Mouse (Mus musculus): ENCODE measurements around the gene Wwc2. TPM values are rescaled to one million over a fixed set of nuclear protein-coding genes. Genes with fewer than 3 reads are reported as not detected.
A peak's percentile ranks its signal among the peaks of the same experiment; 100 is the strongest.

The Wwc2 gene
- polyA plus RNA-seq, 1 experiment from 2014 or later = 11.1 TPM

DNA sequence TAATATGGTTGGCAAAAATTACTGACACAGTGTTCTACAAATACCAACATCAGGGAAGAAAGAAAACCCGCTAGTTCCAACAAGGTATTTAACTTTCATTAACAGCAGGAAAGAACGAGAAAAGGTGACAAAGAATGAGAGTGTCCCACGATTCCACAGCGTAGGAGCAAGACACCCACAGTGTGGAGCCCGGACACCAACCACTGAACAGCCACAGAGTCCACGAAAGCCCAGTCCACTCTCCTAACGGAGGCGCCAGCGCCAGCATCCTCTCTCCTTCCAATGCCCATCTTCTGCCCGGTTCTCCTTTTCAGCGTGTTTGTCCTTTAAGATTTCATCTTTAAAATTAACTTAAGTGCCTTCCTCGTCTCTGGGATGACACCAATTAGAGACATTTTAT, 61.1 kb downstream of the Wwc2 start:
- Histone ChIP-seq H3K27ac (replicated peaks) (no peak overlapping the region), H3K36me3 (replicated peaks) (no peaks in the 10 kb centered on the region), H3K4me3 (no peak overlapping the region), H3K27me3 (replicated peaks; ENCODE audit: low read depth, poor library complexity, severe bottlenecking) (no peaks in the 10 kb centered on the region), H3K4me1 (peaks cover 48% of the 10 kb centered on the region), H3K9me3 (no peaks in the 10 kb centered on the region)
- WGBS = 95% methylated on average over 12 of the region's 12 CpGs
- DNase-seq (ENCODE audit: low spot score) = no peak

- Histone ChIP-seq H3K36me3 (replicated peaks) (no peaks in the 10 kb centered on the region), H3K27ac (replicated peaks) (no peak overlapping the region), H3K27me3 (replicated peaks; ENCODE audit: low read depth, poor library complexity, severe bottlenecking) (no peaks in the 10 kb centered on the region), H3K4me1 (peaks cover 45% of the 10 kb centered on the region), H3K9me3 (no peaks in the 10 kb centered on the region), H3K4me3 (no peak overlapping the region)
- 89% methylated on average over 12 of the region's 12 CpGs for WGBS
- no peak for DNase-seq (ENCODE audit: low spot score)
These were observed 62.0 kb downstream of the Wwc2 start for GRCm38 (mm10) chr8:47928604-47929185.

DNA sequence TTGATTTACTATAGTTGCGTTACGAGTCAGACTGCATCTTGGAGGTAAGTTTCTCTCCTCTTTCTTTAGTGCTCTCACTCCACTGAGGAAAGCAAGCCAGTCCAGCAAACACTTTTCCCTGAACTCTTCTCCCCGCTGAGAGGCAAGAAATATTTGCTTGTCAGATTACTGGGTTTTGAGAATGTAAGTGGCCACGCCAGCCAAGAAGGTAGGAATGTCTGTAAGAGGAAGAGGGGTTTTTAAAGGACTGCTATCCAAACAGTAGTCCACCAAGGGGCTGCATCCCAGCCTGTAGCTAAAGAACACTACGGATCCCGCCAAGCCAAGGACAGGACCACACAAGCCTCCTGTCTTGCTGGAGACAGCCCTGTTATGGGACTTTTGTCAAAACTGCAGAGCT, 65.8 kb downstream of the Wwc2 start:
- 75% methylated on average over 6 of the region's 6 CpGs for WGBS
- DNase-seq (ENCODE audit: low spot score) = no peak
- H3K27me3 ChIP-seq (replicated peaks; ENCODE audit: low read depth, poor library complexity, severe bottlenecking) = no peaks in the 10 kb centered on the region
- peaks cover 3% of the 10 kb centered on the region; the same call in 1 of the 2 replicates for H3K9me3 ChIP-seq
- peaks cover 27% of the 10 kb centered on the region for H3K4me1 ChIP-seq
- peaks cover 8% of the 10 kb centered on the region for H3K36me3 ChIP-seq (replicated peaks)
- H3K4me3 ChIP-seq = no peak overlapping the region
- H3K27ac ChIP-seq (replicated peaks) = no peak overlapping the region

GRCm38 (mm10) chr8:47922816-47923215, 67.9 kb downstream of the Wwc2 start:
- no peak for DNase-seq (ENCODE audit: low spot score)
- no peak overlapping the region for H3K4me3 ChIP-seq
- H3K36me3 ChIP-seq (replicated peaks) = peaks cover 18% of the 10 kb centered on the region
- peaks cover 5% of the 10 kb centered on the region; the same call in 1 of the 2 replicates for H3K9me3 ChIP-seq
- H3K27ac ChIP-seq (replicated peaks) = no peak overlapping the region; the same call in 1 of the 2 replicates
- no peaks in the 10 kb centered on the region for H3K27me3 ChIP-seq (replicated peaks; ENCODE audit: low read depth, poor library complexity, severe bottlenecking)
- peaks cover 26% of the 10 kb centered on the region for H3K4me1 ChIP-seq
- WGBS = 71% methylated on average over 10 of the region's 10 CpGs

- Histone ChIP-seq H3K27ac (replicated peaks) (no peak overlapping the region; the same call in 1 of the 2 replicates), H3K4me1 (peaks cover 26% of the 10 kb centered on the region), H3K9me3 (peaks cover 5% of the 10 kb centered on the region; the same call in 1 of the 2 replicates), H3K27me3 (replicated peaks; ENCODE audit: low read depth, poor library complexity, severe bottlenecking) (no peaks in the 10 kb centered on the region), H3K36me3 (replicated peaks) (peaks cover 18% of the 10 kb centered on the region), H3K4me3 (no peak overlapping the region)
- DNase-seq (ENCODE audit: low spot score) = peak; percentile 35
- WGBS = 44% methylated on average over 4 of the region's 4 CpGs
These were observed 68.7 kb downstream of the Wwc2 start for GRCm38 (mm10) chr8:47922011-47922410.

- 94% methylated on average over 6 of the region's 6 CpGs for WGBS
- Histone ChIP-seq H3K9me3 (peaks cover 5% of the 10 kb centered on the region; the same call in 1 of the 2 replicates), H3K27ac (replicated peaks) (no peak overlapping the region), H3K4me3 (no peak overlapping the region), H3K36me3 (replicated peaks) (peaks cover 18% of the 10 kb centered on the region), H3K4me1 (peaks cover 26% of the 10 kb centered on the region), H3K27me3 (replicated peaks; ENCODE audit: low read depth, poor library complexity, severe bottlenecking) (no peaks in the 10 kb centered on the region)
- DNase-seq (ENCODE audit: low spot score) = no peak
These were observed 70.1 kb downstream of the Wwc2 start for GRCm38 (mm10) chr8:47920575-47921144.

DNA sequence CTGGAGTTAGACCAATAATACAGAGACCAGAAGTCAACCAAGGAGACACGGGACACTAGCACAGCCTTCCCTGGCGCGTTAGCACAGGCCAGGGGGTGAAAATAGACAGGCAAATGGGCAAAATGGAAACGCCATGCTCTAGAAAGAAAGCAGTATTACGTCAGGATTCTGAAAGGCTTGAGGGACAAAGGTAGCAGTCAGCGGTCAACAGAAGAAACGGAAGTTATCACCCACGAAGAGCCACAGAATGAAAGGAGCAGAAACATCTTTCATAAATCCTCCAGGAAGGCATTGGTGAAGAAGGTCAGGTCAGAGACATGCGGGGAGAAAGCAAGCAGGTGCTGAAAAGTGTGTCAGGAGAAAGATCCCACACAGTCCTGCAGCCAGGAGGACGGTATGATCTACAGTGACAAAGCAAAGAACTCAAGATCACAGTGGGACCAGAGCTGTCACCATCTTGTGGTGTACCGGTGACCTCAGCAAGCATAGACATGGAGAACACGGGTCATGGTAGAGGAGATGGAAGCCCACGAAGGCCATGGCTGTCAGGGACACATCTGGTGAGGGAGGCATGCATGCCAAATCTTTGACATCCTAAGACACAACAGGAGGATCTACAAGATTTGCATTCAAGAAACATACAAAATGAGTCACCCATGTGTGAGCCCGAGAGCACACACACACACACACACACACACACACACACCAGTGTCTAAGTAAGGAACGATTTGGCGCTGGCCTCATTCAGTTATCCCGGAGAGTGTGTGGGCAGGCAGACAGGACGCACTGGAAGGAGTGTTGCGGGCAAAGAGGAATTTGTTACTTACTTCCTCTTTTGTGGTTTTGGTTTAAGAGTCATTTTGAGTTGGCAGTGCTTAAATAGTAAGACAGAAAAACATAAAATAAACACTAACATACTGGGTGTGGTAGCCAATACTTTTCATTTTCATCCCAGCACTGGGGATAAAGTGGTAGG, 73.4 kb downstream of the Wwc2 start:
- Histone ChIP-seq H3K4me1 (peaks cover 7% of the 10 kb centered on the region), H3K9me3 (peaks cover 5% of the 10 kb centered on the region; the same call in 1 of the 2 replicates), H3K27ac (replicated peaks) (no peak overlapping the region), H3K36me3 (replicated peaks) (peaks cover 20% of the 10 kb centered on the region), H3K4me3 (no peak overlapping the region), H3K27me3 (replicated peaks; ENCODE audit: low read depth, poor library complexity, severe bottlenecking) (no peaks in the 10 kb centered on the region)
- DNase-seq (ENCODE audit: low spot score) = no peak
- 87% methylated on average over 19 of the region's 19 CpGs for WGBS

GRCm38 (mm10) chr8:47915521-47915920, 75.2 kb downstream of the Wwc2 start:
- WGBS = 92% methylated on average over 2 of the region's 2 CpGs
- Histone ChIP-seq H3K27ac (replicated peaks) (no peak overlapping the region), H3K9me3 (peaks cover 5% of the 10 kb centered on the region; the same call in 1 of the 2 replicates), H3K4me1 (no peaks in the 10 kb centered on the region), H3K36me3 (replicated peaks) (peaks cover 18% of the 10 kb centered on the region), H3K27me3 (replicated peaks; ENCODE audit: low read depth, poor library complexity, severe bottlenecking) (no peaks in the 10 kb centered on the region), H3K4me3 (no peak overlapping the region)
- DNase-seq (ENCODE audit: low spot score) = no peak

GRCm38 (mm10) chr8:47914946-47915345, 75.8 kb downstream of the Wwc2 start:
- Histone ChIP-seq H3K27me3 (replicated peaks; ENCODE audit: low read depth, poor library complexity, severe bottlenecking) (no peaks in the 10 kb centered on the region), H3K9me3 (peaks cover 3% of the 10 kb centered on the region; the same call in 1 of the 2 replicates), H3K27ac (replicated peaks) (no peak overlapping the region), H3K4me3 (no peak overlapping the region), H3K36me3 (replicated peaks) (peaks cover 12% of the 10 kb centered on the region), H3K4me1 (no peaks in the 10 kb centered on the region)
- DNase-seq (ENCODE audit: low spot score) = no peak
- WGBS = 86% methylated on average over 7 of the region's 7 CpGs

- Histone ChIP-seq H3K27me3 (replicated peaks; ENCODE audit: low read depth, poor library complexity, severe bottlenecking) (no peaks in the 10 kb centered on the region), H3K36me3 (replicated peaks) (peaks cover 16% of the 10 kb centered on the region), H3K27ac (replicated peaks) (no peak overlapping the region), H3K4me1 (no peaks in the 10 kb centered on the region), H3K4me3 (no peak overlapping the region), H3K9me3 (peaks cover 6% of the 10 kb centered on the region)
- DNase-seq (ENCODE audit: low spot score) = no peak
- 91% methylated on average over 8 of the region's 8 CpGs for WGBS
These were observed 76.6 kb downstream of the Wwc2 start for GRCm38 (mm10) chr8:47914161-47914560.

- Histone ChIP-seq H3K36me3 (replicated peaks) (peaks cover 15% of the 10 kb centered on the region), H3K27ac (replicated peaks) (no peak overlapping the region), H3K4me1 (no peaks in the 10 kb centered on the region), H3K4me3 (no peak overlapping the region), H3K27me3 (replicated peaks; ENCODE audit: low read depth, poor library complexity, severe bottlenecking) (no peaks in the 10 kb centered on the region), H3K9me3 (peaks cover 6% of the 10 kb centered on the region)
- no peak for DNase-seq (ENCODE audit: low spot score)
- 90% methylated on average over 9 of the region's 9 CpGs for WGBS
These were observed 77.1 kb downstream of the Wwc2 start for GRCm38 (mm10) chr8:47913621-47914020.

- Histone ChIP-seq H3K4me3 (no peak overlapping the region), H3K4me1 (peaks cover 5% of the 10 kb centered on the region), H3K9me3 (peaks cover 6% of the 10 kb centered on the region), H3K36me3 (replicated peaks) (peaks cover 12% of the 10 kb centered on the region), H3K27ac (replicated peaks) (no peak overlapping the region), H3K27me3 (replicated peaks; ENCODE audit: low read depth, poor library complexity, severe bottlenecking) (no peaks in the 10 kb centered on the region)
- DNase-seq (ENCODE audit: low spot score) = no peak
- 96% methylated on average over 11 of the region's 11 CpGs for WGBS
These were observed 81.0 kb downstream of the Wwc2 start for GRCm38 (mm10) chr8:47909681-47910080.
